Mouse (Mus musculus): ENCODE results near the gene Zfp111.

- TF ChIP-seq TAL1 (IDR thresholded peaks at IDR 0.05; ENCODE audit: low read length) (no peak), GATA1 (IDR thresholded peaks at IDR 0.05; ENCODE audit: low read length) (no peak)
Measured at GRCm38 (mm10) chr7:24259306-24259999, 48.2 kb upstream of the Zfp111 start.
